Mouse (Mus musculus) kidney, postnatal 4 days (tissue): ENCODE measurements around the gene Rxra.

Experiments used
- DNase-seq, 2 experiments: peaks; one replicate each; pipeline ENCODE4 v3.0.0; 2021; ENCODE audit warnings: mixed read lengths in 2 of 2

The Rxra gene

GRCm38 (mm10) chr2:27671633-27672091 is 4.6 kb upstream of the Rxra start:
- peak; percentile 56 to 74 for DNase-seq

DNA sequence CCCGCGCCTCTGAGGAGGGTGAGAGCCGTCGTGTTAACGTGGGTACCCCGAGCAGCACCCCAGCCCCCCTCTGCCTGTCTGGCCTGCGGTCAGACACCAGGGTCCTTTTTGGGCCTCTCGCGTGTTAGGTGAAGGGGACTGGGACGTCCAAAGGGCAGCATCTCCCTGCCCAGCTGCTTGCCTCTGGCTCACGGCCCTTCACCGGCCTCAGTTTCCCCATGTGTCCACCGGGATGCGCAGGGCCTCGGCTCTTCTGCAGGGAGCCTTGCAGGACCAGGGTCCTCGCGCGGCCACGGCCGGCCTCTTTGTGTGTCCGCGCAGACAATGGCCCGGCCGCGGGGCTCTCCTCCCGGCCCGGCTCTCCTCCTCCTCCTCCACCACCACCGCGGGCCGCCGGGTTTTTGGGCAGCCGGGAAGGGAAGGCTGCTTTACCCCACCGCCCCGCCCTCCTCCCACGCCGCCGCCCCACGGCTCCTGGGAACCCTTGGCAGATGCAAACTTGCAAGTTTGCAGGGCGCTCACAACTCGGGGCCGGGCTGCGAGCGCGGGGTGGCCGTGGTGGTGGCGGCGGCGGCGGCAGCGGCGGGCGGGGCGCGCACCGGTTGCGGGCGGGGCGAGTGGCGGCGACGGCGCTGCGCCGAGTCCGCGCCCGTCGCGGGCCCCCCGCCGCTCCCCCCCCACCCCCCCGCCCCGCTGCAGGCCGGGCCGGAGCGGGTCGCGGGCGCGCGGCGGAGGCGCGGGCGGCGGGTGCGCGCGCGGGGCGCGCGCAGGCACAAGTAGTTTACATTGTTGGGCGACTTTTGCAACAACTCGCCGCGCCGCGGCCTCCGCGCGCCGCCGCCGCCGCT is 462 bp downstream of the Rxra start:
- peak; percentile 83 to 90 for DNase-seq

DNA sequence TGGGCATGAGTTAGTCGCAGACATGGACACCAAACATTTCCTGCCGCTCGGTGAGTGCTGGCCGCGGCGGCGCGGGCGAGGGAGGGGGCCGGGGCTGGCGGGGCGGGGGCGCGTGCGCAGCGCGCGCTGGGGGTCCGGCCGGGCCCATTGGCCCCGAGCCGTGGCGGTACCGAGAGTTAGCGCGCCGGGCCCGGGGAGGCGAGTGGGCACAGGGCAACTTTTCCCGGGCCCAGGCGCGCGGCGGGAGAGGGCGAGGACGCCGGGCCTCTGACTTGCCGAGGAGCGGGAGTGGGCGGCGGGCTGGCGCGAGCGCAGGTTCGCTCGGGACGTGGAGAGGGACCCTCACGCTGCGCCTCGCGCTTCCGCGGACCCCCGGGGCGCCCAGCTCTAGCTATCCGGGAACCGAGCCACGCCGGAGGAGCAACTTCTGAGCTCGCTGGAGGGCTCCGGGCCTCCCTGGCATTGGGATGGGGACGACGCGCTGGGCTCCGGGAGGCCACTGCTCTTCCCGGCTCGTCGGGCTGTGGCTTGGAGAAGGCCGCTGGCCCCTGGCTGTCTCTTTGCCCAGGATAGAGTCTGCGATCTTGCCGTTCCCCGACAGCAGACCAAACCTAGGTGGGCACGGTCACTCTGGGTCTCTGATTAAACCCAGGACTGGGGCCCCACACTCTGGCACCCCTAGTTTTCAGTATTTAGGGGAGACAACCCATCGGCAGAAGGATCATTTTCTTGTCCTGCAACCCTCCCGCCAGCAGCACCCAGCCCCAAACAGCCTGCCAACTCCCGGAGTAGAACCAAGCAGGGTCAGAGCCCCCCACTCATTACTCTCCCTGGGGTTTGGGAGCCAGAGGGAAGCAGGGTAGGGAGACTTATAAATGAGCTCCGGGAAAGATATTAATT is 1.4 kb downstream of the Rxra start:
- DNase-seq: peak; percentile 66 to 79

GRCm38 (mm10) chr2:27678331-27678730 is 2.1 kb downstream of the Rxra start:
- DNase-seq: no peak

GRCm38 (mm10) chr2:27678836-27679480 is 2.7 kb downstream of the Rxra start:
- DNase-seq: peak; percentile 24 to 37

DNA sequence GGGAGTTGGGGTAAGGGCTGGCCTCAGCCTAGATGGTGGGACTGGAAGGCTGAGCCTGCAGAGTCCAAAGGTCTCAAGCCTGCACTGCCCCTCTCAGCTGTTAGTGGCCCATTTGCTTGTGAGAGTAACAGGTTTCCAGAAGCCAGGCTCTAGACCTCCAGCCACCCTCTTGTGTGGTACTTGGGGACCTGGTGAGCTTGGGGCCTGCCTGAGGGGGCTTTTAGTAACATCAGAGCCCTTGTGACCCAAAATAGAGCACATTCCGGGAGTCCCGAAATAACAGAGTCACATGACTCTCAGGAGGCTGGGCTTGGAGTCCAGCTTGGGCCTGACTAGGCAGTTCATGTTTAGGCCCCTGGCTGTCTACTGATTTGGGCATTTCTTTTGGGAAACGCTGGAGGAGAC is 3.4 kb downstream of the Rxra start:
- DNase-seq: peak; percentile 38 to 57

GRCm38 (mm10) chr2:27680058-27680457 is 3.8 kb downstream of the Rxra start:
- peak; percentile 18 to 46 for DNase-seq

DNA sequence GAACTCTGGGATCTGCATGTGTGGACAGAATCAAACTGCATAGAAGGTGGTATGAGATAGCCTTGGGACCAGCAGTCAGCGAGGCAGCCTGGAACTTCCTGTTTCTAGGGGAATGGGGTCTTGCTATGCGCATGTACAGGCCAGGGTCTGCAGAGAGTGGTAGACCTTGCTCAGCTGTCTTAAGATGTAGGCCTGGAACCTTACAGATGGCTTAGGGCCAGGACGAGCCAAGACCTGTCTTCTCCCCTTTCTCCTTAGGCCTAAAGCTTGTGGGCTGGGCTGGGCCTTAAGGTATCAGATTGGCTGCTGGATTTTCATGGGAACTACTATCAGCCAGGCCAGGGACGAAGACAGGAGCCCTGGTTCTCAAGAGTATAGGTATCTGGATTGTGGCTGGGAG is 4.4 kb downstream of the Rxra start:
- no peak for DNase-seq

DNA sequence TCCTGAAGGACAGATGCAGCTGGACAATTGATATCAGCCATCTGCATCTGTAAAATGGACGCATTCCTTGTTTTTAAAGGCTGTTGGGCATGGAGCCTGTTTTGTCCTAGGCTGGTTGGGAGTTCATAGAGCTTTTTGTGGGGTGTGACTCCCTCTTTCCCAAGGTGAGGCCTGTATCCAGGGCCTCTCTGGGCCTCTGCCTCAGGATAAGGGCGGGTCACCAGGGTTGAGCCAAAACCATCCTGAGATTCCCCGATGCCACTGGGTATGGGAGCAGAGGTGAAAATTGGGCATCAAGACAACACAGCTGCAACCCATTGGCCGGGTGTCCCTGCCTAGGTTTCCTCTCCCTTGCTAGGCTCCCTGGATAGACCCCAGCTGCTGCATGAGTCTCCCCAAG is 5.2 kb downstream of the Rxra start:
- DNase-seq: peak in 1 of 2 experiments; percentile 4

- peak in 1 of 2 experiments; percentile 6 for DNase-seq
Measured at GRCm38 (mm10) chr2:27682096-27682495, 5.9 kb downstream of the Rxra start.

- DNase-seq: peak in 1 of 2 experiments; percentile 55
Measured at GRCm38 (mm10) chr2:27684017-27684657, 7.9 kb downstream of the Rxra start.

- DNase-seq: peak in 1 of 2 experiments; percentile 47
Measured at GRCm38 (mm10) chr2:27685917-27686316, 9.7 kb downstream of the Rxra start.

GRCm38 (mm10) chr2:27686335-27686734 is 10.1 kb downstream of the Rxra start:
- DNase-seq: no peak

GRCm38 (mm10) chr2:27687041-27687440 is 10.8 kb downstream of the Rxra start:
- DNase-seq: no peak

DNA sequence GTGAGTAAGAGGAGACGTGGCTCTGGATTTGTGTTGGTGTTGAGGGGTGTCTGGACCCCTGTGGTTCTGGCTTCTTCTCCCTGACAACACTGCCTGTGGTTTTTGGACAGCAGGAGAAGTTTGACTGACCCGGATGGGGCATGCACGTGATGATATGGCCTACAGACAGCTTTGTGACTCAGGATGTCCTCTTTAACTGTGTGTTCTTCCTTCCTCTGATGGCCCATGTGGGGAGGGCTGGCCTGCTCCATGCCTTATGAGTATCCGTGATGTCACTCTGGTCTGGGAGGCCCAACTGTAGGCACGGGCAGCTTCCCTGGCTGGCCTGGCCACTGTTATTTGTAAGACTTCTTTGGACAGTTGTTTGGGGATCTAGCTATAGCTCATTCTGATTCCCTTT is 11.7 kb downstream of the Rxra start:
- DNase-seq: peak in 1 of 2 experiments; percentile 53

GRCm38 (mm10) chr2:27690714-27691113 is 14.5 kb downstream of the Rxra start:
- DNase-seq: peak; percentile 43 to 61

GRCm38 (mm10) chr2:27691139-27691720 is 15.0 kb downstream of the Rxra start:
- no peak for DNase-seq

DNA sequence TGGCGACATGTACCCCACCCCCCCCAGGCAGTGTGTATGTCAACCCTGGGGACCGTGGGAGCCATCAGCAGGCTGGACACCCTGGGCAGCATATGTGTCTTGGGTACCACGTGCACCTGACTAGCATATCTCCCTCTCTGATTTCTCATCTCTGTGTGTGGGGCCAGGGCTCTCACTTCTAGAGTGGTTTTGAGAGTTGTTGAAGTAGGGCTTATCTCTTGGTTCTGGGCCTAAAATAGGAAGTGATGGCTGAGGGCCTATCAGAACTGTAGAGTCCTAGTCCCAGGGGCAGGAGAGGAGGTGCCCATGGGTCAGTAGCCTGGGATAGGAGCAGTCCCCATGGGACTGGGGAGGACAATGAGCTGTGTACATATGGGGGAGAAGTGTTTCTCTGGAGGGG is 16.4 kb downstream of the Rxra start:
- DNase-seq: no peak

GRCm38 (mm10) chr2:27693684-27694083 is 17.4 kb downstream of the Rxra start:
- no peak for DNase-seq

- peak; percentile 91 to 93 for DNase-seq
Measured at GRCm38 (mm10) chr2:27699574-27699973, 23.3 kb downstream of the Rxra start.

DNA sequence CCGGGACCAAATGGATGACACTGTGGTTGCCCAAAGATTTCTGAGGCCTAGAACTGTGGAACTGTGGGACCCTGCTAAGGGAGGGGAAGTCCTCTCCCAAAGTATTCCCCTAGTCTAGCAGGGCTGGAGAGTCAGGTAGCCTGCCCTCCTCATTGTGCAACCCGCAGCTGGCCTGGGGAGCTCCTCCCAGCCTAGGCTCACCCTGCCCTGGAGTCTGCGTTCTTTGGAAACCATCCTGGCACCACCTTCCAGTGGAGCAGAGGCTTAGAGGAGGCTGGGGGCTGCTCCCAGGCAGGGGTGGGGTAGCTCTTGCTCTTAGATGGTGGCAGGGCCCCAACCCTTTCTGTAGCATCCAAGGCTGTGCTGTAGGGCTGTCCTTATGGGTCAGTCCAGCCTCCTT is 26.0 kb downstream of the Rxra start:
- no peak for DNase-seq
